ENCODE assay signal across 15 mouse cellular contexts in the genomic region with DNA sequence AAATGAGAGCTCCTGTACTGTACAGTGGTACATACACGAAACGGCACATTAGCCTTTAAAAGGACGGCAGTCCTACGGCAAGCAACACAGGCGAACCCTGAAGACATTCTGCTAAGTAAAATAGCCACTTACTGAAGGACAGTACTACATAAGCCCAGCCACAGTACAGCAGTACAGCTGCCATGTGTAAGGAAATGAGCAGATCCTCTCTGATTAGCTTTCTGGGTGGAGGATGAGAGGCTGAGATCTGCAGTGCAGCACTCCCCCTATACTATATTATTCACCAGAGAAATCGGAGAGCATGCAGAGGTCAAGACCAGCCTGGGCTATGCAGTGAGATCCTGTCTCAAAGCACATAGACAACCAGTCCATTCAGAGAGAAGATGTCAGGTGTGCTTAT.
"Had no signal": no experiment of that assay in that cellular context is flagged by ENCODE, and none has a peak within 500 bp of the region (broad histone marks: within the 10 kb centered on the region; RNA-seq: fewer than 3 reads in every experiment).

No protein-coding gene starts in this region.

- H3K27me3 ChIP-seq: limb, embryonic 13.5 days; midbrain, embryonic 13.5 days; neural tube, embryonic 15.5 days had no signal

- H3K4me3 ChIP-seq: layer of hippocampus, adult 2 months; limb, embryonic 13.5 days; midbrain, embryonic 13.5 days; myocyte; neural tube, embryonic 15.5 days had no signal

- H3K9ac ChIP-seq: limb, embryonic 13.5 days; midbrain, embryonic 13.5 days; neural tube, embryonic 15.5 days had no signal

- DNase-seq: kidney, adult 11 months; kidney, postnatal 10 days; kidney, postnatal 4 days; left cerebral cortex, postnatal 4 days; lung, adult 18-20 months; lung, postnatal 36 days; right cerebral cortex, adult 18-20 months; right cerebral cortex, postnatal 25 days; thymus, adult 18-20 months; thymus, postnatal 25 days had no signal

- H3K36me3 ChIP-seq: limb, embryonic 13.5 days; midbrain, embryonic 13.5 days; neural tube, embryonic 15.5 days had no signal

- H3K9me3 ChIP-seq: limb, embryonic 13.5 days; midbrain, embryonic 13.5 days; neural tube, embryonic 15.5 days had no signal

- ATAC-seq: midbrain, embryonic 13.5 days had no signal

- H3K27ac ChIP-seq: layer of hippocampus, adult 2 months; limb, embryonic 13.5 days; midbrain, embryonic 13.5 days; neural tube, embryonic 15.5 days had no signal

- H3K4me2 ChIP-seq: limb, embryonic 13.5 days; midbrain, embryonic 13.5 days; neural tube, embryonic 15.5 days had no signal
